Mouse (Mus musculus) retina, adult 2 months (tissue): ENCODE data around the gene Ccdc14.
"Not testable (repeated sequence)": the region's sequence is repeated elsewhere in the genome, so short reads cannot be mapped to it uniquely, and the experiment has no call there.

Experiments used
- DNase-seq: peaks from one replicate; pipeline ENCODE4 v3.0.0-alpha.2; 2012; ENCODE audit warnings: low read depth, low spot score

The Ccdc14 gene

DNA sequence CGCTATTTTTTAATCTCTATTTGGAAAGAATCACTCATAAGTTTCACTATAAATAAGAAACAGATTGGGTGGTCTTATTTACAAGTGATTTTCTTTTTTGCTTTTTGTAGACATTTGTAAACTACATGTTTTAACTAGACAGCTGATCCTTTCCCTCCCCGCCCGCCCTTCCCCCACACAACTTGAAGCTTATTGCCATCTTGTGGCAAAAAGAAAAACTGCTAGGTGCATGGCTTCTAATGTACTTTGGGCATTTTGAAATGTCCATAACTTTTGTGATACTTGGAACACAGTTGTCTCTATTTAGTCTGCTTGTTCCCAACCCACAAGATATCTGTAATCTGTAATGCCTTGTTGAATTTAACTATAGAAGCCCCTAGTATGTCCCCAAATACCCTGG lies 21.1 kb downstream of the Ccdc14 start:
- no peak for DNase-seq

DNA sequence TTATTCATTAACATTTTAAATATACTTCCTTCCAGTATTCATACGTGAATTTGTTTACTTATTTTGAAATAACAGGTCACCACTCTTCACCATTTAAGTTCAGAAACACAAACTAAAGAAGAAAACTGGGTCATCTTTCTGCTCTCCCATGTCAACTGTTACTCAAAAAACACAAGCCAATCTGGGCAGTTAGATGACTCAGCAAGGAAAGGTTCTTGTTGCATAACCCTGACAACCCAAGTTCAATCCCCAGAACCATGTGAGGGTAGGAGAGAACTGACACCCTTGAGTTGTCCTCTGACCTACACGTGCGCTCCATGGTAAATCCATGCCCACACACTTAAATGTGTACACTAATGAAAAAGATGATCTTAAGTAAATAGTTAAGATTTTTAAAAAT lies 34.7 kb downstream of the Ccdc14 start:
- no peak for DNase-seq

DNA sequence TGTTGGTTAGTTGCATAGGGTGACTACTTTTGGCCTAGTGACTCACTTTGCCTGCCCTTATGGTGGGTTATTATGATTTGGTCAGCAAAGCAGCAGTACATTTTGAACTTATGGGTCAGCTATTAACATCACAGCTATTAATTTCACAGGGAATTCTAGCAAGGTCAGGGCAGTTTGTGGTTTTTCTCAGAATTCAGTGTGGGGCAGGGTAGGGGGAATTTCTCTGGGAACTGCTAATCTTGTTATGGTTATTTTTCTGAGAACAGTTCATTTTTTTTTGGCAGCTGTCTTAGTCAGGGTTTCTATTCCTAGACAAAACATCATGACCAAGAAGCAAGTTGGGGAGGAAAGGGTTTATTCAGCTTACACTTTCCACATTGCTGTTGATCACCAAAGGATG lies 38.2 kb downstream of the Ccdc14 start:
- not testable (repeated sequence) for DNase-seq

DNA sequence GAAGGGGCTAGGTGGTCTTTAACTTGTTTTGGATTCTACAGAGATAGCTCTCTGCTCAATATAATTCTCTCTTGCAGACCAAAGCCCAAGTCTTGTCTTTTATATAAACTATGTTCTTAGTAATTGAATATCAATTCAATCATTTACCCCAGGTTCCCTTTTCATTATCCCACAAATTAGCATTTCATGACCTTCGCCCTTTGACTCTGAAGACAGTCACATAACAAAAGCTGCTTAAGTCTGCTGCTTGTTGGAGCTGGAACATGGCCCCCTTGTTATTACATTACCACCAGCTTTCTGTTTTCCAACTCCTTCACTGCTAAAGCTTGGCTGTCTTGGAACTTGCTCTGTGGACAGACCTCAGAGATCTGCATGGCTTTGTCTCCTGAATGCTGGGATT lies 39.0 kb downstream of the Ccdc14 start:
- DNase-seq: no peak

DNA sequence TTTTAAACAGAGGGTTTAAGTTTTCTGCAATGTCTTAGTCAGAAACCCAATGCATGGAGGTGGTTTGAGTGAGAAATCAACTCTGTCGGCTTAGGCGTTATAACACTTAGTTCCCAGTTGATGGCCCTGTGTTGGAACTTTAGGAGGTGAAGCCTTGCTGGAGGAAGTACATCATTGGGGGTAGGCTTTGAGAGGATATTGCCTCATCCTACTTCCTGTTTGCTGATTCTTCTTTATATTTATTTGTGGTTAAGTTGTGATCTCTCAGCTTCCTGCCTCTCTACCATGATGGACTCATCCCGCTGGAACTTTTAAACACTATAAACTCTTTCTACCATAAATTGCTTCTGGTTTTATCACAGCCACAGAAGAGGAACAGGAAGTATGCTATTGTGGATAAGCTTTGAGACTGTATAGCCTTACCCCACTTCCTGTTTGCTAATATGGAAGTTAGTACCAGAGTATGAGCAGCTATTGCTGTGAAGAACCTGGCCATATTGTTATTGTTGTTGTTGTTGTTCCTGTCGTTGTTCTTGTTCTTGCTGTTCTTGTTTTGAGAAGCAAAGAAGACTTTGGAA lies 48.3 kb downstream of the Ccdc14 start:
- no peak for DNase-seq

DNA sequence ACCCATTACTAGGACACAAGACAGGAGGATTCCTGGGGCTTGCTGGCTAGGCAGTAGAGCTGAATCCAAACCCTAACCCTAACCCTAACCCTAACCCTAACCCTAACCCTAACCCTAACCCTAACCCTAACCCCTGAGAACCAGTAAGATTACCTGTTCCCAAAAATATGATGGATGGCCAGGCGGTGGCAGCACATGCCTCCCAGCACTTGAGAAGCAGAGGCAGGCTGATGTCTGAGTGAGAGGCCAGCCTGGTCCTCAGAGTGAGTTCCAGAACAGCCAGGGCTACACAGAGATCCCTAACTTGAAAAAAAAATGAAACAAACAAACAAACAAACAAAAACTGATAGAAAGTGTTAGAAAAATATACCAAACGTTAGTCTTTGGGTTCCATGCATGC lies 52.5 kb downstream of the Ccdc14 start:
- DNase-seq: no peak

DNA sequence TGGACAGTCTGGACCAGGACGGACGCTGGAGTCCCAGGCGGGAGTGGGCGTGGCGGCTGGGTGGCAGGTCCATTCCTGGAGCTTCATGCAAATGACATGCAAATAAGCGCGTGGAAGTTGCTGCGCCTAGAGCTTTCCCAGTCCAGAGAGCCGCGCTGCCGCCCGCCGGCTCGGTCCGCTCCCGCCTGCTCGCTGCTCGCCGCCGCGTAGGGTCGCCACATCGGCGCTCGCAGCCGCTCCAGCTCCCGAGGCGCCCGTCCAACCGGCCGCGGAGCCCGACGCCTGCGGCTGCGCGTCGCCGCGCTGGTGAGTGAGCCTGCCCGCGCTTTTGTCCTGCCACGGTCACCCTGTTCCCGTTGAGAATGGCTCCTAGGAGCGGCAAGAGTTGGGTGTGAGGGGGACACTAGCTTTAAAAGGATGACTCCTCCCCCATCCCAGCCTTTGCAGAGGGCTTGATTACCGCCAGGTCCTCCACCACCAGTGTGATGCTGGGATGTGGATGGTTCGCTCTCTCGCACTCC lies 54.7 kb downstream of the Ccdc14 start, which contains the start of gene Mylk:
Gene Mylk (plus strand): TSS at position 146 of the 521 bp plus-strand sequence.
- DNase-seq: peak; percentile 62

DNA sequence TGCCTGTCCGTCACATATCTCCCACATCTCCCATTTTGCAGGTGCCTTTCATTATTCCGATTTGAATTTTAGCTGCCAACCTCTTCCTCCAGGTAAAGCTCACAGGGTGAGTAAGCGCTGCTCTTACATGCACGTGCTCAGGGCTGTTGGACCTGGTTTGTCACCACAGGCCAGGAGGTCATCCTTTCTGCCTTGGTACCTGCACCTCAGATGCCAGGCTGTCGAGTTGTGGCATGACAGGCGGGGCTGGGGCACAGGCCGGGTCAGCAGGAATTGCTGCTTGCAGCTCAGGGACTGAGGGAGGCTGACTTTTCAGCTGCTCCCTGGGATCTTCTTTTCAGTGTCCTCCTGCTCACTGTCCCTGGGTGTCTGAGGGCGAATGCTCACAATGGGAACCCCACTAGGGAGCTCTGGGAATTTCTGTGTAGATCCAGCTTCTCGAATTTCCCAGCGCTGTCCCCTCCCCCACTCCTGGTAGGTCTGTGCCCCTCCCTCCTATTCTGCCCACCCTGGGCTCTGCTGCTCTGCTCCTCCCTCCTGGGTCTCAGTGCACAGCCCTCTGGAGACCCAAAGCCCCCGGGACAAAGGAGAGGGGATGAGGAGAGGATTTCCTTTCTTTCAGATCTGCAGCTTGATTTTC lies 57.8 kb downstream of the Ccdc14 start:
- DNase-seq: no peak

DNA sequence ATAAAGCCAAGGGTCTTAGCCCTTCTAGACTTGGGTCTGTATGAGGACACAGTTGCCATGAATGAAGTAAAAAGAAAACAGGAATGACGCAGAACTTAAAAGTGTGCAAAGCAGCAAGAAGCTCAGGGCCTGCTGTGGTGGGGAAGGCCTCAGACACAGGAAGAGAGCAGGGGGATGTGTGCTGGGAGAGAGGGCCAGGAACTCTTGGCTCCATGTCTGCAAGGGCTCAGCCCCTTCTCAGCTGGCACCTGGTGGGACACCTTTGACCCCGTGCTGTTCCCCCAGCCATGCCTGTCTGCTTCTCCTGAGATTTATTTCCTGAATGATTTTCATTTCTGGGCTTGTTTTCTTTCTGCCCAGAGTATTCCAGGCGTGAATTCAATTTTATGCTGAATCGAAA lies 59.1 kb downstream of the Ccdc14 start:
- no peak for DNase-seq

DNA sequence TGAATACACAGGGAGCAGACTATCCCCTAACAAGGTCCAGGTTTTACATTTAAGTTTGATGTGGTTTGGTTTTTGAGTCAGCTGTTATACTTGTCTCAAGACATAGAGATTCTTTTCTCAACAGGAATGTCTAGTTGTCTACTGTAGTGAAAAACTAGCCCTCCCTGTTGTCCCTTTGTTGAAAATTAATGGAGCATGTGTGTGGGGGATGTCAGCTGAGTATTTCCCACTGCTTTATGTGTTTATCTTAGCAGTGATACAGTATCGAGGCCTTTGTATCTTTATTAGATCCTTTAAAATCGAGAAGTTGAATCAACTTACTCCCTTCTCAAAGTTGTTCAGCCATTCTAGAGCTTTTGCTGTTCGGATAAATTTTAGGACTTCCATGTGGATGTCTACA lies 61.6 kb downstream of the Ccdc14 start:
- no peak for DNase-seq

DNA sequence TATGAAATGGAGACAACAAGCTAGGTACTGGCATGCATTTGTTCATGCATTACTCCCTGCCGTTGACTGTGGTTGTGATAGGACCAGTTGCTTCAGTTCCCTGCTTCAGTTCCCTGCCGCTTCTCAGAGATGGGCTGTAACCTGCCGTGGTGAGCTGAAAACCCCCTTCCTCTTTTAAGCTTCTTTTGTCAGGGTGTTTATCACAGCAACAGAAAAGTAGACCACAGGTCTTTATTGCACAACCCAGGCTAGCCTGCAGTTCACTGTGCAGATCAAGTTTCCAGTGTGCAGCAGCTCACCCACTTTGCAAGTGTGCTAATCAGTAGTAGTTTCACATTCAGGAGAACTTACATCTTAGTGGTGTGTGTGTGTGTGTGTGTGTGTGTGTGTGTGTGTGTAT lies 62.6 kb downstream of the Ccdc14 start:
- no peak for DNase-seq

DNA sequence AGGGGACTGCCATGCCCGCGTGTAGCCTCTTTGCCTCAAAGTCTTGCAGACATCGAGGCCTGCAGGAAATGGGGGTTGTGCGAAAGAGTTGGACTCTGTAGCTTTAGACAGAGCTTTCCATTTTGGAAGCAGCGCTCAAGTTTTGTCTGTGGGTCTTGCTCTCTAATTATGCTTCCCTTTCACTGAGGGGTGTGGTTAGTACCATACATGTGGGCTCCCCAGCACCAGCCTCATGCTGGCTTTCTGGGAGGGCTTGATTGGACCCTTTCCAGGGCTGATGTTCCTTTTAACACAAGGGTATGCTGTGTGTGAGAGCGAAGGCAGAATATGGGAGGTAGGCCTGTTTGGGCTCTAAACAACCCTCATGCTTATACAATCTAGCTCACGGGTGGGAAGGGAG lies 66.6 kb downstream of the Ccdc14 start:
- no peak for DNase-seq

DNA sequence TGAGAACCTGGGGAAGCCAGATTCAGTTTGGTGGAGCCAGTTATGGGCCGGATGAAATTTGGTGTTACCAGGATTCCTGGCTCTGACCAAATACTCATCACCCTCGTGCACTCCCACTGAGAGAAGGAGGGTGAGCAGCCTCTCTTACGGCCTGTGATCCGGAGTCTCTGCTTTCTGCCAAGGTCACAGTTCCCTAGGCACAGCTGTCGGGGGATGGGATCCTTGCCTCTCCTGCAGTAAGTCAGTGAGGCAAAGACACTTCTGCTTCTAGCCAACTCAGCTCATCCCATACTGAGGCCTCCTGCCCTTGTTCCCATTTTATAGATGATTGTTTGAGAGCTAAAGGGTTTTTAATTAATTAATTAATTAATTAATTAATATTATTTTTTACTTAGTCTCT lies 67.8 kb downstream of the Ccdc14 start:
- DNase-seq: no peak

DNA sequence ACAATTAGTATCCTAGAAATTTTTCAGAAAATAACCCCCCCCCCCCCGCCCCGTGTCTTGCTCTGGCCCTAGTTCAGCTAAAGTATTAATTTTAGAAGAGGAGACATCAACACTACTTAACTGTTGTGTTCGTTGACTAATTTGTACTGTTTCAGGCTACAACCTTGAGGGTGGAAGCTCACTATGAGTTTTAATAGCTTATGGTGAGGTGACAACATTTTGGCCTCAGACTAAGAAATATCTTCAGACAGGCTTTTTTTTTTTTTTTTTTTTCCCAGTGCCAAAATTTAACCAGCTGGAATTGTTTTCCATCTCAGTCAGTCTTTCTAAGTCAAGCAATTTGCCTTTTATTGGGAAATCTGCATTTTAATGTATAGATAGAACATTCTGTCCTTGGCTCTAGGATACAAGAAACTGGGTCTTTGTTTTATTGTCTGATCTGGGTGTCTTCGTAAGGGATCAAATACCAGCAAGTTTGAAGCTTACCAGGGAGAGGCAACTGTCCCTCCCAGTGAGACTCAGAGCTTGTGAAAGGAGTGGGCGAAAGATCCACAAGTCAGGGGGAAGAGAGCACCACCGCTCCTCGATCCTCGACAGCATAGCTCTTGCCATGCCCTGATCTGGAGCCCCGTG lies 73.7 kb downstream of the Ccdc14 start:
- DNase-seq: no peak

DNA sequence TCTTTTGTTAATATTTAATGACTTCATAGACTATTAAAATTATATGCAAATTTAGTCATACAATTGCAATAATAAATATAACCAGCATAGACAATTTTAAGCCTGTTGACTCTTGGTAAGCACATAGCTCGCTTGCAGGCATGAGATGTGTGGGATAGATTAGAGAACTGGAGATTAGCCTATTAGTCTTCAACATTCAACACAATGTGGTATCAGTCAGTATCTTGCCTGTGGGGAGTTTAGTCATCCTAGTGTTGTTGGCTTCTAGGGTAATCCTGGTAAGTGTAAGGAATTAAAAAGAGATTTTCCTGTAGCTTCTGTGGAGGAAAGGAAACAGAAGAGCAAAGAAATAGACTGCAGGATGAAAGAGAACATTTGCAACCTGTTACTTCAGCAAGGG lies 75.2 kb downstream of the Ccdc14 start:
- DNase-seq: no peak

DNA sequence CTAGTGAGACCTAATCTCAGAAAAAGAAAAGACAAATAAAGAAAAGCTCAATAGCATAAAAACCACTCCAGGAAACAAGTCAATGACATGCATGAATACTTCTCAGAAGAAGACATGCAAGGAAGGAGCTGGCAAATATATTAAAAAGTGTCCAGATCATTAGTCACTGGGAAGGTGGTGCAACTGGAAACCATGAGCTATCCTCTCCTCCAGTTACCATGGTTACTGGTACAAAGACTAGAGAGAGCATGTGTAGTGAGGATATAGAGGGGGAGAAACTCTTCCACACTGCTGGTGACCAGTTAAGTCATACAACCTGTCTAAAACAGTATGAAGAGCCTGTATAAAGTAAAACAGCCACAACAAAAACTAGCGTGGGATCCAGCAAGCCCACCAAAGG lies 75.8 kb downstream of the Ccdc14 start:
- no peak for DNase-seq

DNA sequence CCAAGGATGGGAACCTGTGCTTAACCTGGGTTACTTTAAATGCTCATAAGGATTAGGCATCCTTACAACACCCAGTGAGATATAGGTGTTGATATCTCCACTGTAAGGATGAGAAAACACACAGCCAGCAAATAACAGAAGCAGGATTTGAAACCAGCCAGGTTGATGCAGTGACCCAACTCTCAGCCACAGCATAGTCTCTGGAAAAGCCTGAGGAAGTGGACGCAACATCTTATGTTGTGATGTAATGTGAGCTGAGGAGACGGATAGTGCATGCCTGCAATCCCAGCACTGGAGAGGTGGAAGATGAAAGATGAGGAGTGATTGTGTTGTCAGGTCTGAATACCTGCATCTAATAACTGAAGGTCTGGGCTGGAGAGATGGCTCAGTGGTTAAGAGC lies 77.0 kb downstream of the Ccdc14 start:
- DNase-seq: no peak

DNA sequence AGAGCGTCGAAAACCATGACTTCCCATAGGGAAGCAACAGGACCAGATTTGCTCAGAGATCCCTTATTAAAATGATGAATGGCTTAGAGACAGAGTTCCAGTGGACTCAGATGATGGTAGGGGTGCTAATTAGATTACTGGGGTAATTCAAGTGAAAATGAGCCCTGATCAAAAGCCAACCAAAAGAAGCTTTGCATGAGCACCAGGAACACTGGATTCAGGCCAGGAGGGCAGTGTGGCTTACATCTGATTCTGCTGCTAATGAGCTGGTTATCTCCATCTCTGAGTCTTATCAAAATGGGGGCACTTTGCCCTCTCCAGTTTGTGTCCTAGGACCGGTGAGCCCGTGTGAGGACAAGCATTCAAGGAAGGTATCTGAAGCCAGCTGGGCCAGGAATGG lies 78.0 kb downstream of the Ccdc14 start:
- DNase-seq: no peak

DNA sequence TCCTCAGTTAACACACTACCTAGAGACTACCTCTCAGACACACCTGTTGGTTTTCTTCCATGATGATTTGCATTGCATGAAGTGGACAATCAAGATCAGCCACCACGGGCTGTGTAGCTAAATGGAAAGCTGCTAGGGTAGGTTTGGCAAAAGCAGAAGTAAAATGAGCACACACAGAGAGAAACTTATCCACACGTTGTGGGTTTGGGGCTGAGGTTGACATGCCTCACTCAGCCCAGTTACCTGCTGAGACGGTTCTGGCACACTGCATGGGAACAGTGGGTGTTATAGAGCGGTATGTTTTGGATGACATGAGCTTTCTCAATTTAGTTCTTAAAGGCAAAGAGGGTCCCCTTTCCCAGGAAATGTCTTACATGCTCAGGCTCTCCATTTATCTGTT lies 79.7 kb downstream of the Ccdc14 start:
- no peak for DNase-seq

DNA sequence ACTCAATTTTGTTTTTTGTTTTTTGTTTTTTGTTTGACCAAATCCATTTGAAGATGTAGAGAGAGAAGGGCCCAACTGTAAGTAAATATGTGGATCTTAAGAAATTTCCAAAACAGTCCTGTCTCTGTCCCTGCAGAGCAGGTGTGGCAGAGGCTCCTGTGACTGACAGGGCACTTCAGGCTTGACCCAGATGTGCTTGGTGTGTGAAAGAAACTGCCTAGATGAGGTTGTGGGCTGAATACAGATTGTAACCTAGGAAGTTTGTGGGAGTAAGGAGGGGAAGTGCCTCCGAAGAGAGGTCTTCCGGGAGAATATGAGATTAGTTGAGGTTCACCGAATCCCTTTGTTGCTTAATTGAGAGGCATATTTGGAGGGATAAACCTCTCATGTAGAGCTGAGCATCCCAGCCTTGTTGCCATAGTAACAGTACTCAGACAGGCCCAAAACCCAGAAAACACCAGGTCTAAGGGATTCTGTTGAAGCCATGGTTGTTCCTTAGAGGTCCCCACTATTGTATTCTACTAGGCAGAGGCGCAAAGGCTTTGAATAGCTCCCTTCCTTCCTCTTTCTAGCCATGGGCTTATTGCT lies 82.1 kb downstream of the Ccdc14 start:
- DNase-seq: no peak
